Mouse (Mus musculus): ENCODE data around the gene 4933415A04Rik.

The 4933415A04Rik gene

GRCm38 (mm10) chr11:43633658-43634401, 47.0 kb downstream of the 4933415A04Rik start:
- DNase-seq, result peak; percentile 78 to 86

- no peak for DNase-seq
Observed at GRCm38 (mm10) chr11:43636761-43637160, 49.9 kb downstream of the 4933415A04Rik start.

DNA sequence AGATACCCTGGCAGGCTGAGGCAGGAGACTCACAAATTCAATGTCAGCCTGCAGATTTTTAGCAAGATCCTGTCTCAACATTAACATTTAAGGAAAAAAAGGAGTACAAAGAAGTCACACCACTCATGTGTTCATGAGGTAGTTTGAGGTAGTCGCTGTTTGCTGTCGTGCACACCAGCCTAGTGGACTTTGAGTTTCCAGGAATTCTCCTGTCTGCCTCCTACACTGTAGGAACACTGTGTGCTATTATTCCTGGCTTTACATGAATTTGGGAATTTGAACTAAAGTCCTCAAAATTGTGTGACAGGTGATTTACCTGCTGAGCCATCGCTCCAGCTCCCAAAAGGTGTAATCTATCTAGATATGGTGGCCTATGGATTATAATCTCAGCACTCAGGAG, 51.6 kb downstream of the 4933415A04Rik start:
- no peak for DNase-seq

All from lung, postnatal 4 days (tissue).